Mouse (Mus musculus): ENCODE data around the gene Txndc2. TPM values are rescaled to one million over a fixed set of nuclear protein-coding genes. Genes with fewer than 3 reads are reported as not detected.
A peak's percentile ranks its signal among the peaks of the same experiment; 100 is the strongest.

The Txndc2 gene
- polyA plus RNA-seq, 1 experiment from 2014 or later = not detected

- no peak for ATAC-seq (ENCODE audit: low FRiP score, low TSS enrichment)
- Histone ChIP-seq H3K9me3 (ENCODE audit: control insufficient read depth, low read length) (no peaks in the 10 kb centered on the region), H3K27ac (ENCODE audit: low read depth, low read length) (no peak overlapping the region), H3K4me2 (replicated peaks; ENCODE audit: low read depth, low read length) (no peak overlapping the region), H3K9ac (ENCODE audit: low read depth, low read length) (no peak overlapping the region), H3K4me1 (ENCODE audit: control insufficient read depth, insufficient read depth, low read length) (no peaks in the 10 kb centered on the region), H3K4me3 (ENCODE audit: low read length) (no peak overlapping the region), H3K27me3 (ENCODE audit: control insufficient read depth, insufficient read depth, low read length) (no peaks in the 10 kb centered on the region), H3K36me3 (ENCODE audit: control insufficient read depth, insufficient read depth, low read length) (no peaks in the 10 kb centered on the region)
- 92% methylated on average over 6 of the region's 6 CpGs for WGBS
These were observed 15.7 kb downstream of the Txndc2 start for GRCm38 (mm10) chr17:65626301-65626700.

GRCm38 (mm10) chr17:65625563-65625962 lies 16.4 kb downstream of the Txndc2 start:
- WGBS = 83% methylated on average over 6 of the region's 6 CpGs
- ATAC-seq (ENCODE audit: low FRiP score, low TSS enrichment) = no peak
- Histone ChIP-seq H3K4me2 (replicated peaks; ENCODE audit: low read depth, low read length) (no peak overlapping the region), H3K4me1 (ENCODE audit: control insufficient read depth, insufficient read depth, low read length) (no peaks in the 10 kb centered on the region), H3K4me3 (ENCODE audit: low read length) (no peak overlapping the region), H3K27ac (ENCODE audit: low read depth, low read length) (no peak overlapping the region), H3K9ac (ENCODE audit: low read depth, low read length) (no peak overlapping the region), H3K36me3 (ENCODE audit: control insufficient read depth, insufficient read depth, low read length) (no peaks in the 10 kb centered on the region), H3K27me3 (ENCODE audit: control insufficient read depth, insufficient read depth, low read length) (no peaks in the 10 kb centered on the region), H3K9me3 (ENCODE audit: control insufficient read depth, low read length) (no peaks in the 10 kb centered on the region)

- Histone ChIP-seq H3K4me3 (ENCODE audit: low read length) (no peak overlapping the region), H3K4me1 (ENCODE audit: control insufficient read depth, insufficient read depth, low read length) (no peaks in the 10 kb centered on the region), H3K9me3 (ENCODE audit: control insufficient read depth, low read length) (no peaks in the 10 kb centered on the region), H3K27me3 (ENCODE audit: control insufficient read depth, insufficient read depth, low read length) (no peaks in the 10 kb centered on the region), H3K27ac (ENCODE audit: low read depth, low read length) (no peak overlapping the region), H3K4me2 (replicated peaks; ENCODE audit: low read depth, low read length) (no peak overlapping the region), H3K36me3 (ENCODE audit: control insufficient read depth, insufficient read depth, low read length) (no peaks in the 10 kb centered on the region), H3K9ac (ENCODE audit: low read depth, low read length) (no peak overlapping the region)
- ATAC-seq (ENCODE audit: low FRiP score, low TSS enrichment) = no peak
These were observed 18.8 kb downstream of the Txndc2 start for GRCm38 (mm10) chr17:65623130-65623529.

GRCm38 (mm10) chr17:65618431-65618830 lies 23.5 kb downstream of the Txndc2 start:
- ATAC-seq (ENCODE audit: low FRiP score, low TSS enrichment) = no peak
- no peak overlapping the region for H3K27ac ChIP-seq (ENCODE audit: low read depth, low read length)

GRCm38 (mm10) chr17:65615678-65616077 lies 26.3 kb downstream of the Txndc2 start:
- Histone ChIP-seq H3K4me3 (ENCODE audit: low read length) (no peak overlapping the region), H3K9ac (ENCODE audit: low read depth, low read length) (no peak overlapping the region), H3K27ac (ENCODE audit: low read depth, low read length) (no peak overlapping the region), H3K4me2 (replicated peaks; ENCODE audit: low read depth, low read length) (no peak overlapping the region), H3K4me1 (ENCODE audit: control insufficient read depth, insufficient read depth, low read length) (0 out of 2 replicates have a peak, but pooled peaks cover 5% of the 10 kb centered on the region), H3K27me3 (ENCODE audit: control insufficient read depth, insufficient read depth, low read length) (no peaks in the 10 kb centered on the region), H3K9me3 (ENCODE audit: control insufficient read depth, low read length) (no peaks in the 10 kb centered on the region), H3K36me3 (ENCODE audit: control insufficient read depth, insufficient read depth, low read length) (no peaks in the 10 kb centered on the region)
- no peak for ATAC-seq (ENCODE audit: low FRiP score, low TSS enrichment)
- 52% methylated on average over 3 of the region's 3 CpGs for WGBS

More at GRCm38 (mm10) chr17:65618431-65618830, 23.5 kb downstream of the Txndc2 start:
- Histone ChIP-seq H3K9ac (ENCODE audit: low read depth, low read length) (no peak overlapping the region), H3K4me3 (ENCODE audit: low read length) (no peak overlapping the region), H3K27me3 (ENCODE audit: control insufficient read depth, insufficient read depth, low read length) (no peaks in the 10 kb centered on the region), H3K9me3 (ENCODE audit: control insufficient read depth, low read length) (no peaks in the 10 kb centered on the region), H3K4me2 (replicated peaks; ENCODE audit: low read depth, low read length) (no peak overlapping the region), H3K4me1 (ENCODE audit: control insufficient read depth, insufficient read depth, low read length) (no peaks in the 10 kb centered on the region), H3K36me3 (ENCODE audit: control insufficient read depth, insufficient read depth, low read length) (no peaks in the 10 kb centered on the region)
- 88% methylated on average over 2 of the region's 2 CpGs for WGBS

- ATAC-seq (ENCODE audit: low FRiP score, low TSS enrichment) = no peak
- peak overlapping the region; percentile 98 for H3K4me3 ChIP-seq (ENCODE audit: low read length)
- no peaks in the 10 kb centered on the region for H3K27me3 ChIP-seq (ENCODE audit: control insufficient read depth, insufficient read depth, low read length)
- no peaks in the 10 kb centered on the region for H3K36me3 ChIP-seq (ENCODE audit: control insufficient read depth, insufficient read depth, low read length)
- 2% methylated on average over 9 of the region's 9 CpGs for WGBS
- peaks cover 8% of the 10 kb centered on the region; the same call in 1 of the 2 replicates for H3K4me1 ChIP-seq (ENCODE audit: control insufficient read depth, insufficient read depth, low read length)
- peak overlapping the region; percentile 100 for H3K27ac ChIP-seq (ENCODE audit: low read depth, low read length)
- H3K4me2 ChIP-seq (replicated peaks; ENCODE audit: low read depth, low read length) = peak overlapping the region; percentile 71
- H3K9ac ChIP-seq (ENCODE audit: low read depth, low read length) = peak overlapping the region; percentile 97
- H3K9me3 ChIP-seq (ENCODE audit: control insufficient read depth, low read length) = no peaks in the 10 kb centered on the region
These were observed 27.5 kb downstream of the Txndc2 start for GRCm38 (mm10) chr17:65614431-65614830.

- Histone ChIP-seq H3K4me3 (ENCODE audit: low read length) (peak within 1 kb of the TSS; percentile 98), H3K9ac (ENCODE audit: low read depth, low read length) (peak within 1 kb of the TSS; percentile 97), H3K4me1 (ENCODE audit: control insufficient read depth, insufficient read depth, low read length) (peaks cover 8% of the 10 kb centered on the region; the same call in 1 of the 2 replicates), H3K9me3 (ENCODE audit: control insufficient read depth, low read length) (no peaks in the 10 kb centered on the region), H3K36me3 (ENCODE audit: control insufficient read depth, insufficient read depth, low read length) (no peaks in the 10 kb centered on the region), H3K4me2 (replicated peaks; ENCODE audit: low read depth, low read length) (peak within 1 kb of the TSS; percentile 71), H3K27ac (ENCODE audit: low read depth, low read length) (peak within 1 kb of the TSS; percentile 100), H3K27me3 (ENCODE audit: control insufficient read depth, insufficient read depth, low read length) (no peaks in the 10 kb centered on the region)
- under 1% methylated on average over 85 of the region's 85 CpGs for WGBS
- peak; percentile 94 for ATAC-seq (ENCODE audit: low FRiP score, low TSS enrichment)
These were observed 28.2 kb downstream of the Txndc2 start, which contains the start of gene Vapa for GRCm38 (mm10) chr17:65613463-65614412. TSS of gene Vapa (minus strand) at chr17:65613555.

GRCm38 (mm10) chr17:65613142-65613462 lies 28.9 kb downstream of the Txndc2 start:
- peak overlapping the region; percentile 97 for H3K9ac ChIP-seq (ENCODE audit: low read depth, low read length)
- peaks cover 11% of the 10 kb centered on the region; the same call in 1 of the 2 replicates for H3K4me1 ChIP-seq (ENCODE audit: control insufficient read depth, insufficient read depth, low read length)
- no peaks in the 10 kb centered on the region for H3K27me3 ChIP-seq (ENCODE audit: control insufficient read depth, insufficient read depth, low read length)
- H3K27ac ChIP-seq (ENCODE audit: low read depth, low read length) = peak overlapping the region; percentile 100
- peak overlapping the region; percentile 98 for H3K4me3 ChIP-seq (ENCODE audit: low read length)
- no peaks in the 10 kb centered on the region for H3K9me3 ChIP-seq (ENCODE audit: control insufficient read depth, low read length)
- H3K4me2 ChIP-seq (replicated peaks; ENCODE audit: low read depth, low read length) = peak overlapping the region; percentile 70; the same call in 1 of the 2 replicates
- peak; percentile 63 for ATAC-seq (ENCODE audit: low FRiP score, low TSS enrichment)
- WGBS = 0% methylated on average over 17 of the region's 42 CpGs
- H3K36me3 ChIP-seq (ENCODE audit: control insufficient read depth, insufficient read depth, low read length) = no peaks in the 10 kb centered on the region
